Comparison of ENCODE assay signal across 17 mouse cellular contexts in genomic region chr4:148481557-148482168, GRCm38 (mm10). TPM values are rescaled to one million over a fixed set of nuclear protein-coding genes. Genes with fewer than 3 reads are reported as not detected.
"Had no signal": no experiment of that assay in that cellular context is flagged by ENCODE, and none has a peak within 500 bp of the region (broad histone marks: within the 10 kb centered on the region; RNA-seq: fewer than 3 reads in every experiment).

No protein-coding gene starts in this region.

- H3K9ac ChIP-seq: intestine, embryonic 15.5 days; kidney, embryonic 15.5 days; liver, embryonic 13.5 days; liver, postnatal 0 days; lung, embryonic 15.5 days; neural tube, embryonic 12.5 days had no signal

- H3K27me3 ChIP-seq: intestine, embryonic 15.5 days; kidney, embryonic 15.5 days; liver, embryonic 13.5 days; lung, embryonic 15.5 days; megakaryocyte, embryonic 14.5 days; neural tube, embryonic 12.5 days had no signal

- H3K9me3 ChIP-seq: intestine, embryonic 15.5 days; kidney, embryonic 15.5 days; liver, embryonic 13.5 days; lung, embryonic 15.5 days; megakaryocyte, embryonic 14.5 days; neural tube, embryonic 12.5 days had no signal

- ATAC-seq: intestine, embryonic 15.5 days; liver, postnatal 0 days had no signal

- H3K4me3 ChIP-seq: intestine, embryonic 15.5 days; kidney, embryonic 15.5 days; liver, embryonic 13.5 days; lung, embryonic 15.5 days; megakaryocyte, embryonic 14.5 days; neural tube, embryonic 12.5 days had no signal

- DNase-seq: kidney, adult 2 months; kidney, postnatal 14 days; liver; liver, embryonic 13.5 days; liver, postnatal 0 days; lung, postnatal 14 days; retina, postnatal 1 day; right cerebral cortex, postnatal 4 days; thymus, postnatal 4 days had no signal

- H3K4me1 ChIP-seq: intestine, embryonic 15.5 days; kidney, embryonic 15.5 days; liver, embryonic 13.5 days; lung, embryonic 15.5 days; neural tube, embryonic 12.5 days had no signal

- H3K27ac ChIP-seq: intestine, embryonic 15.5 days; kidney, embryonic 15.5 days; liver, embryonic 13.5 days; lung, embryonic 15.5 days; macrophage; neural tube, embryonic 12.5 days had no signal

- H3K4me2 ChIP-seq: intestine, embryonic 15.5 days; kidney, embryonic 15.5 days; liver, embryonic 13.5 days; lung, embryonic 15.5 days; neural tube, embryonic 12.5 days had no signal

RNA-seq across cellular contexts. Expression of gene Angptl7, which starts 18.6 kb away (rescaled TPM):
- total RNA-seq: monocyte, adult 5-6 weeks; neutrophil, adult 5-6 weeks had no signal
